8 mouse cellular contexts compared by ENCODE assay signal in genomic region chr3:107863898-107864603, GRCm38 (mm10). TPM values are rescaled to one million over a fixed set of nuclear protein-coding genes. Genes with fewer than 3 reads are reported as not detected.
A peak's percentile ranks its signal among the peaks of the same experiment; 100 is the strongest.
DNase-seq lines count a peak whose midpoint lies in the region; ATAC-seq and TF ChIP-seq lines count a peak whose summit lies in the region.

No protein-coding gene starts in this region.

- H3K27ac ChIP-seq in MEL (ENCODE audit: control insufficient read depth, low read depth, low read length) = no peak overlapping the region
- peak overlapping the region; percentile 39 for H3K27ac ChIP-seq in forebrain, embryonic 15.5 days (replicated peaks)

- no peak overlapping the region for H3K4me2 ChIP-seq in forebrain, embryonic 15.5 days (replicated peaks)

- intact Hi-C loops in heart, postnatal 25 days (cut with DNase I) = loop anchor here (1.0 to 10.0 kb wide), 3 partner anchors 106 to 259 kb away; no protein-coding TSS in a partner anchor

- peak; percentile 75 for ATAC-seq in forebrain, embryonic 15.5 days (replicated peaks)

- H3K9me3 ChIP-seq in MEL (replicated peaks; ENCODE audit: insufficient read depth, low read length) = no peaks in the 10 kb centered on the region
- no peaks in the 10 kb centered on the region for H3K9me3 ChIP-seq in forebrain, embryonic 15.5 days

- H3K36me3 ChIP-seq in MEL (ENCODE audit: control insufficient read depth in 1 of 2, insufficient read depth in 2 of 2, low read length in 2 of 2) = peaks cover 0 to 4% of the 10 kb centered on the region in 2 experiments; a peak in 1 of 4 replicates
- H3K36me3 ChIP-seq in forebrain, embryonic 15.5 days = no peaks in the 10 kb centered on the region

- peak; percentile 82 to 97 (median 85) for TF ChIP-seq CTCF in MEL (IDR thresholded peaks at IDR 0.05 in 2 of 3, conservative IDR thresholded peaks at IDR 0.05 in 1 of 3; ENCODE audit: control insufficient read depth in 1 of 3, insufficient read depth in 1 of 3, low read depth in 2 of 3, low read length in 3 of 3, poor library complexity in 1 of 3, severe bottlenecking in 1 of 3)
- TF ChIP-seq CTCF in lung, adult 2 months (IDR thresholded peaks at IDR 0.05; ENCODE audit: insufficient read depth, low read length) = peak; percentile 78

- no peak overlapping the region for H3K4me3 ChIP-seq in MEL (ENCODE audit: control insufficient read depth in 1 of 2, insufficient read depth in 1 of 2, low read depth in 2 of 2, low read length in 2 of 2)
- no peak overlapping the region for H3K4me3 ChIP-seq in forebrain, embryonic 15.5 days
- H3K4me3 ChIP-seq in lung, adult 2 months (replicated peaks; ENCODE audit: extremely low read depth, low read depth, low read length) = no peak overlapping the region

- TF ChIP-seq EP300 in MEL (IDR thresholded peaks at IDR 0.05; ENCODE audit: low read depth in 1 of 2, low read length in 2 of 2) = no peak

- peaks cover 0 to 9% of the 10 kb centered on the region in 2 experiments; a peak in 2 of 4 replicates for H3K4me1 ChIP-seq in MEL (ENCODE audit: control insufficient read depth in 1 of 2, insufficient read depth in 2 of 2, low read length in 2 of 2)
- peaks cover 6% of the 10 kb centered on the region for H3K4me1 ChIP-seq in forebrain, embryonic 15.5 days
- peaks cover 10% of the 10 kb centered on the region for H3K4me1 ChIP-seq in lung, adult 2 months (ENCODE audit: control insufficient read depth, insufficient read depth, low read length)

- H3K9ac ChIP-seq in MEL (ENCODE audit: control insufficient read depth, low read depth, low read length, poor library complexity, severe bottlenecking) = no peak overlapping the region
- H3K9ac ChIP-seq in forebrain, embryonic 15.5 days (replicated peaks) = no peak overlapping the region

- WGBS in forebrain, embryonic 15.5 days = 13% methylated on average over 2 of the region's 2 CpGs
- WGBS in lung, adult 2 months = 2% methylated on average over 2 of the region's 2 CpGs

- peak; percentile 87 for DNase-seq in MEL (ENCODE audit: low read depth, low spot score)
- peak; percentile 79 for DNase-seq in cerebellum, adult 11-12 months
- peak; percentile 81 for DNase-seq in heart, postnatal 25 days (ENCODE audit: low spot score)
- DNase-seq in layer of hippocampus, adult 11-12 months (ENCODE audit: low spot score) = peak; percentile 97
- DNase-seq in lung, adult 2 months = peak; percentile 87
- peak; percentile 72 for DNase-seq in ovary, adult 18-20 months (ENCODE audit: low spot score)
- DNase-seq in thymus, adult 18-20 months = peak; percentile 37 to 43

- no peaks in the 10 kb centered on the region for H3K79me2 ChIP-seq in MEL (ENCODE audit: control insufficient read depth, insufficient read depth, low read length, poor library complexity)

- no peak for TF ChIP-seq POLR2A in MEL (IDR thresholded peaks at IDR 0.05; ENCODE audit: control insufficient read depth in 1 of 2, insufficient read depth in 1 of 2, low read depth in 1 of 2, low read length in 2 of 2, poor library complexity in 1 of 2)
- no peak for TF ChIP-seq POLR2A in lung, adult 2 months (IDR thresholded peaks at IDR 0.05; ENCODE audit: borderline replicate concordance, extremely low read depth, low read depth, low read length)

- TF ChIP-seq RAD21 in MEL (IDR thresholded peaks at IDR 0.05; ENCODE audit: low read depth, low read length) = peak; percentile 98

- no peaks in the 10 kb centered on the region for H3K27me3 ChIP-seq in MEL (ENCODE audit: control insufficient read depth in 1 of 2, insufficient read depth in 2 of 2, low read length in 2 of 2)
- H3K27me3 ChIP-seq in forebrain, embryonic 15.5 days = no peaks in the 10 kb centered on the region

TF ChIP-seq in MEL, 35 proteins besides CTCF, POLR2A, EP300 and RAD21:
- no peak for TF ChIP-seq MAX (IDR thresholded peaks at IDR 0.05; ENCODE audit: low read length)
- TF ChIP-seq SMC3 (IDR thresholded peaks at IDR 0.05; ENCODE audit: low read depth, low read length) = peak; percentile 98
- no peak for TF ChIP-seq JUND (IDR thresholded peaks at IDR 0.05; ENCODE audit: low read depth, low read length)
- TF ChIP-seq USF2 (IDR thresholded peaks at IDR 0.05; ENCODE audit: borderline replicate concordance in 1 of 2, insufficient read depth in 1 of 2, low read depth in 1 of 2, low read length in 2 of 2) = no peak
- no peak for TF ChIP-seq MAFK (IDR thresholded peaks at IDR 0.05; ENCODE audit: borderline replicate concordance, low read depth, low read length)
- TF ChIP-seq TCF12 (IDR thresholded peaks at IDR 0.05; ENCODE audit: low read depth, low read length) = no peak
- no peak for TF ChIP-seq POLR2AphosphoS2 (IDR thresholded peaks at IDR 0.05; ENCODE audit: low read length)
- no peak for TF ChIP-seq SIN3A (IDR thresholded peaks at IDR 0.05; ENCODE audit: low read length)
- no peak for TF ChIP-seq MYB (IDR thresholded peaks at IDR 0.05; ENCODE audit: low read depth, low read length)
- TF ChIP-seq HCFC1 (IDR thresholded peaks at IDR 0.05; ENCODE audit: low read depth, low read length) = no peak
- no peak for TF ChIP-seq ZMIZ1 (IDR thresholded peaks at IDR 0.05; ENCODE audit: low read depth, low read length)
- no peak for TF ChIP-seq ZNF384 (IDR thresholded peaks at IDR 0.05; ENCODE audit: low read depth, low read length)
- no peak for TF ChIP-seq TAL1 (IDR thresholded peaks at IDR 0.05; ENCODE audit: low read length)
- TF ChIP-seq BHLHE40 (IDR thresholded peaks at IDR 0.05; ENCODE audit: borderline replicate concordance, low read depth, low read length) = no peak
- TF ChIP-seq ETS1 (IDR thresholded peaks at IDR 0.05; ENCODE audit: low read depth, low read length) = no peak
- no peak for TF ChIP-seq GABPA (IDR thresholded peaks at IDR 0.05; ENCODE audit: low read depth, low read length)
- TF ChIP-seq KAT2A (conservative IDR thresholded peaks at IDR 0.05; ENCODE audit: low read depth, low read length) = no peak
- peak; percentile 97 for TF ChIP-seq ZC3H11A (IDR thresholded peaks at IDR 0.05; ENCODE audit: low read depth, low read length)

RNA-seq across cellular contexts. Expression of gene Eps8l3, which starts 13.0 kb away (rescaled TPM):
- 0.07 and 0.12 TPM in 2 replicates for total RNA-seq in MEL (2012; rRNA removed)
- polyA plus RNA-seq in MEL (2012; ENCODE audit: insufficient read depth in 1 of 2, insufficient read length in 2 of 2, low read depth in 1 of 2, low replicate concordance in 2 of 2, missing spikeins in 1 of 2) = not detected
- polyA plus RNA-seq in forebrain, embryonic 15.5 days (2015; fragmentation: Nextera tagmentation; extraction: Ambion mirVana) = not detected in 2 replicates
- total RNA-seq in heart, postnatal 25 days (2021) = not detected
- polyA plus RNA-seq in lung, adult 2 months (2012; rRNA removed) = 0.61 TPM in 1 of 2 replicates, not detected in the other

RNA-seq across cellular contexts. Expression of gene Gstm5, which starts 31.6 kb away (rescaled TPM):
- 115 and 134 TPM in 2 replicates for total RNA-seq in MEL (2012; rRNA removed)
- polyA plus RNA-seq in MEL (2012; ENCODE audit: insufficient read depth in 1 of 2, insufficient read length in 2 of 2, low read depth in 1 of 2, low replicate concordance in 2 of 2, missing spikeins in 1 of 2) = 100 to 1,000 TPM in 1 of 2 experiments, not detected in 1; 164 TPM
- 175 and 184 TPM in 2 replicates for polyA plus RNA-seq in forebrain, embryonic 15.5 days (2015; fragmentation: Nextera tagmentation; extraction: Ambion mirVana)
- total RNA-seq in heart, postnatal 25 days (2021) = 10 to 100 TPM; 50.1 to 51.4 TPM
- polyA plus RNA-seq in lung, adult 2 months (2012; rRNA removed) = 8.4 and 15.3 TPM in 2 replicates

Comparison
In these comparisons a context has a peak if more than half of its experiments do, and no peak if none do; other contexts are left out.
1. DNase-seq: peak in every context shown above with its lines; median percentile 97 in layer of hippocampus, adult 11-12 months; 87 in MEL; 87 in lung, adult 2 months; 81 in heart, postnatal 25 days; 79 in cerebellum, adult 11-12 months; 72 in ovary, adult 18-20 months; 40 in thymus, adult 18-20 months.